Mouse (Mus musculus) hindbrain, postnatal 0 days (tissue): ENCODE measurements around the gene Oaf. TPM values are rescaled to one million over a fixed set of nuclear protein-coding genes. Genes with fewer than 3 reads are reported as not detected.

Source experiments
- ATAC-seq: fragments of 200-750 bp; cut with Nextera tagmentation; 2 replicates; pipeline ENCODE4 v1.8.0; 2017; ENCODE audit warnings: mild to moderate bottlenecking, moderate TSS enrichment, moderate library complexity
- DNase-seq: peaks from one replicate; pipeline ENCODE4 v3.0.0-alpha.2; 2015; ENCODE audit warnings: low spot score
- H3K27ac ChIP-seq: fragments of 300-500 bp; sonication (generic); 2 replicates; pipeline ENCODE4 v1.5.1; 2014; ENCODE audit warnings: mild to moderate bottlenecking
- H3K27me3 ChIP-seq: fragments of 300-500 bp; sonication (generic); 2 replicates; pipeline ENCODE4 v1.6.1; 2014; ENCODE audit warnings: low read length, mixed read lengths; ENCODE audit not compliant: insufficient read depth
- H3K36me3 ChIP-seq: fragments of 300-500 bp; sonication (generic); 2 replicates; pipeline ENCODE4 v1.6.1; 2014; ENCODE audit warnings: low read length, mixed read lengths; ENCODE audit not compliant: insufficient read depth
- H3K4me1 ChIP-seq: fragments of 300-500 bp; sonication (generic); 2 replicates; pipeline ENCODE4 v1.6.1; 2014; ENCODE audit warnings: antibody characterized with exemption, low read length, mixed read lengths; ENCODE audit not compliant: insufficient read depth
- H3K4me2 ChIP-seq: fragments of 300-500 bp; sonication (generic); 2 replicates; pipeline ENCODE4 v1.6.1; 2014; ENCODE audit warnings: low read depth, mild to moderate bottlenecking, low read length, moderate library complexity, mixed read lengths
- H3K4me3 ChIP-seq: fragments of 300-500 bp; sonication (generic); 2 replicates; pipeline ENCODE4 v1.5.1; 2014; ENCODE audit warnings: low read length
- H3K9ac ChIP-seq: fragments of 300-500 bp; sonication (generic); replicated peaks from 2 replicates; pipeline ENCODE4 v1.6.1; 2014; ENCODE audit warnings: mild to moderate bottlenecking, low read length, moderate library complexity, mixed read lengths
- H3K9me3 ChIP-seq: fragments of 300-500 bp; sonication (generic); 2 replicates; pipeline ENCODE4 v1.6.1; 2016; ENCODE audit warnings: low read length, mixed read lengths
- CTCF ChIP-seq: IDR thresholded peaks from 2 replicates; pipeline ENCODE4 v1.5.1; 2016; ENCODE audit warnings: antibody characterized with exemption, control low read depth, low read depth
- WGBS: fragments of 180-500 bp; shearing (Covaris S2); extraction: QIAGEN DNeasy Blood & Tissue Kit; methylation state at CpG from one replicate; pipeline ENCODE4 v1.1.7; 2014; 5-methylcytosine and 5-hydroxymethylcytosine counted together
- polyA plus RNA-seq: library from polyadenylated mRNA; unstranded; fragments of >200 nt; fragmentation: Nextera tagmentation; extraction: Ambion mirVana; gene quantifications from 2 replicates; pipeline ENCODE4 v1.2.1, GENCODE M21; 2015
- total RNA-seq: library from RNA; depleted of rRNA; stranded (reverse); fragments of >200 nt; gene quantifications from 2 replicates; pipeline ENCODE4 v1.2.3, GENCODE M21; 2014

The Oaf gene
- total and polyA plus RNA-seq, 2 experiments from 2014 or later = 6.2 to 8.0 TPM

GRCm38 (mm10) chr9:43261941-43262340 is 22.2 kb upstream of the Oaf start:
- no peak overlapping the region for H3K9ac ChIP-seq
- TF ChIP-seq CTCF = no peak
- H3K36me3 ChIP-seq = no peaks in the 10 kb centered on the region
- WGBS = 56% methylated on average over 2 of the region's 2 CpGs
- no peak overlapping the region for H3K4me2 ChIP-seq
- no peaks in the 10 kb centered on the region for H3K27me3 ChIP-seq
- no peak for DNase-seq
- H3K4me1 ChIP-seq = no peaks in the 10 kb centered on the region
- no peaks in the 10 kb centered on the region for H3K9me3 ChIP-seq
- no peak for ATAC-seq
- no peak overlapping the region for H3K4me3 ChIP-seq
- no peak overlapping the region for H3K27ac ChIP-seq

- Histone ChIP-seq H3K9me3 (no peaks in the 10 kb centered on the region), H3K27ac (no peak overlapping the region), H3K4me1 (no peaks in the 10 kb centered on the region), H3K4me2 (no peak overlapping the region), H3K9ac (no peak overlapping the region), H3K27me3 (no peaks in the 10 kb centered on the region), H3K4me3 (no peak overlapping the region), H3K36me3 (no peaks in the 10 kb centered on the region)
- ATAC-seq = no peak
- 77% methylated on average over 4 of the region's 4 CpGs for WGBS
- DNase-seq = no peak
- TF ChIP-seq CTCF = no peak
Observed at GRCm38 (mm10) chr9:43261124-43261907, 21.6 kb upstream of the Oaf start.

DNA sequence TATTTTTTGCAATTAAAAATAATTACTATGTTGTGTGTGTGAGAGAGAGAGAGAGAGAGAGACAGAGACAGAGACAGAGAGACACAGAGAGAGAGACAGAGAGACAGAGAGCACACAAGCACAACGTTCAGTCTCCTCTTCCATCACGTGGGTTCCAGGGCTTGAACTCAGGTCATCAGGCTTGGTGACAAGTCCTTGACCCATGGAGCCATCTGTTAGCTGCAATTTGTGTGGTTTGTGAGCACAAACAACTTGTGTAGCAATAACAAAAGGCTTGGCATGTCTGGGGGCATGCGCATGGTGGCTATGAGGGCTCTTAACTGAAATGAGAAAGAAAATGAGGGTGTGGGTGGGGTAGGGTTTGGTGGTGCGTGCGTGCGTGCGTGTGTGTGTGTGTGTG is 20.9 kb upstream of the Oaf start:
- Histone ChIP-seq H3K9ac (no peak overlapping the region), H3K4me3 (no peak overlapping the region), H3K27me3 (no peaks in the 10 kb centered on the region), H3K9me3 (no peaks in the 10 kb centered on the region), H3K4me1 (no peaks in the 10 kb centered on the region), H3K27ac (no peak overlapping the region), H3K4me2 (no peak overlapping the region), H3K36me3 (no peaks in the 10 kb centered on the region)
- no peak for TF ChIP-seq CTCF
- ATAC-seq = no peak
- WGBS = 90% methylated on average over 7 of the region's 7 CpGs
- DNase-seq = no peak

GRCm38 (mm10) chr9:43253271-43253681 is 13.6 kb upstream of the Oaf start:
- Histone ChIP-seq H3K9me3 (no peaks in the 10 kb centered on the region), H3K27me3 (no peaks in the 10 kb centered on the region), H3K36me3 (no peaks in the 10 kb centered on the region), H3K4me3 (no peak overlapping the region), H3K9ac (no peak overlapping the region), H3K4me2 (no peak overlapping the region), H3K4me1 (no peaks in the 10 kb centered on the region), H3K27ac (no peak overlapping the region)
- WGBS = 28% methylated on average over 5 of the region's 5 CpGs
- DNase-seq = no peak
- no peak for ATAC-seq
- TF ChIP-seq CTCF = no peak

GRCm38 (mm10) chr9:43252790-43253189 is 13.1 kb upstream of the Oaf start:
- Histone ChIP-seq H3K4me2 (no peak overlapping the region), H3K4me3 (no peak overlapping the region), H3K9me3 (no peaks in the 10 kb centered on the region), H3K36me3 (no peaks in the 10 kb centered on the region), H3K27ac (no peak overlapping the region), H3K4me1 (no peaks in the 10 kb centered on the region), H3K27me3 (no peaks in the 10 kb centered on the region), H3K9ac (no peak overlapping the region)
- ATAC-seq = no peak
- DNase-seq = no peak
- 63% methylated on average over 3 of the region's 3 CpGs for WGBS
- no peak for TF ChIP-seq CTCF

DNA sequence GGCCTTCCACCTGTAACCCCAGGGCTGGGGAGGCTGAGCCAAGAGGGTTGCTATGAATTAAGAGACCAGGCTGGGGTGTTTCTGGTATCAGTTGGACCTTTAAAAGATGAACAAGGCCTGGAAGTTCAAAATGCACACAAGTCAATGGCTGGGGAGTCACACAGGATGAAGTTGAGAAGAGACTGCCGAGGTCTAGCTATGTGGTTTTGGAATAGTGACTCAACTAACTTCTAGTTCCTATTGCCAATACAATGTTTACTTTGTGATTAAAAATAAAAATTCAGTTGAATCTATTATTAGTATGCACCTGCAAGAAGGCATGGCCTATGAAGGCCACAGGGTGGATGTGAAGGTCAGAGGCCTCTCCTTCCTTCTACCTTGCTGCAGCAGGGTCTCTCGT is 12.1 kb upstream of the Oaf start:
- Histone ChIP-seq H3K4me2 (no peak overlapping the region), H3K4me1 (no peaks in the 10 kb centered on the region), H3K36me3 (no peaks in the 10 kb centered on the region), H3K27ac (no peak overlapping the region), H3K9ac (no peak overlapping the region), H3K9me3 (no peaks in the 10 kb centered on the region), H3K4me3 (no peak overlapping the region), H3K27me3 (no peaks in the 10 kb centered on the region)
- no peak for ATAC-seq
- TF ChIP-seq CTCF = no peak
- 90% methylated on average over 2 of the region's 2 CpGs for WGBS
- DNase-seq = no peak

- ATAC-seq = no peak
- TF ChIP-seq CTCF = no peak
- Histone ChIP-seq H3K27me3 (no peaks in the 10 kb centered on the region), H3K4me3 (no peak overlapping the region), H3K9me3 (no peaks in the 10 kb centered on the region), H3K4me2 (no peak overlapping the region), H3K36me3 (no peaks in the 10 kb centered on the region), H3K9ac (no peak overlapping the region), H3K4me1 (no peaks in the 10 kb centered on the region), H3K27ac (no peak overlapping the region)
- WGBS = 58% methylated on average over 10 of the region's 10 CpGs
- no peak for DNase-seq
Observed at GRCm38 (mm10) chr9:43246738-43247180, 7.0 kb upstream of the Oaf start.
